Mouse (Mus musculus) heart, adult 2 months (tissue): ENCODE data around the gene Zfp423. TPM values are rescaled to one million over a fixed set of nuclear protein-coding genes. Genes with fewer than 3 reads are reported as not detected.

Source experiments
- DNase-seq, 2 experiments: peaks; one replicate each; pipeline ENCODE4 v3.0.0; 2021
- H3K27ac ChIP-seq: fragments of 200-600 bp; 2 replicates; pipeline ENCODE4 v1.8.1; 2022
- H3K27me3 ChIP-seq: fragments of 200-500 bp; 2 replicates; pipeline ENCODE4 v1.6.1; 2012; ENCODE audit warnings: mild to moderate bottlenecking, low read length, inconsistent platforms, mixed read lengths; ENCODE audit not compliant: control insufficient read depth, insufficient read depth
- H3K36me3 ChIP-seq: fragments of 200-500 bp; 2 replicates; pipeline ENCODE4 v1.6.1; 2012; ENCODE audit warnings: low read length, inconsistent platforms; ENCODE audit not compliant: control insufficient read depth, insufficient read depth
- H3K4me1 ChIP-seq: fragments of 200-500 bp; 2 replicates; pipeline ENCODE4 v1.6.1; 2011; ENCODE audit warnings: low read length; ENCODE audit not compliant: control insufficient read depth, insufficient read depth
- H3K4me3 ChIP-seq: fragments of 200-600 bp; 2 replicates; pipeline ENCODE4 v1.8.1; 2022
- H3K79me2 ChIP-seq: fragments of 200-500 bp; replicated peaks from 2 replicates; pipeline ENCODE4 v1.6.1; 2012; ENCODE audit warnings: mild to moderate bottlenecking, inconsistent platforms, low read length, moderate library complexity, mixed read lengths; ENCODE audit not compliant: control insufficient read depth, insufficient read depth
- H3K9ac ChIP-seq: fragments of 200-500 bp; 2 replicates; pipeline ENCODE4 v1.6.1; 2012; ENCODE audit warnings: low read depth, mild to moderate bottlenecking, control low read depth, inconsistent platforms, low read length, mixed read lengths
- CTCF ChIP-seq: fragments of 200-600 bp; IDR thresholded peaks from 2 replicates; pipeline ENCODE4 v1.8.1; 2022; ENCODE audit warnings: antibody characterized with exemption, mild to moderate bottlenecking, moderate library complexity
- EP300 ChIP-seq: fragments of 200-500 bp; IDR thresholded peaks from 2 replicates; pipeline ENCODE4 v1.6.1; 2011; ENCODE audit warnings: low read depth, low read length, control low read depth; ENCODE audit not compliant: insufficient read depth
- POLR2A ChIP-seq: fragments of 200-500 bp; IDR thresholded peaks from 2 replicates; pipeline ENCODE4 v1.6.1; 2011; ENCODE audit warnings: mild to moderate bottlenecking, low read depth, low read length, control low read depth; ENCODE audit not compliant: insufficient read depth
- WGBS: fragments of 180-500 bp; shearing (Covaris S2); methylation state at CpG from one replicate; pipeline ENCODE4 v1.1.7; 2018; 5-methylcytosine and 5-hydroxymethylcytosine counted together
- intact Hi-C: fragments of 180-260 bp; cut with DNase I; formaldehyde crosslinking; loops from one replicate; pipeline ENCODE4 v1.15.1; 2025
- polyA plus RNA-seq: library from polyadenylated mRNA; depleted of rRNA; stranded (reverse); fragments of >200 nt; gene quantifications from 2 replicates; pipeline ENCODE4 v1.2.3, GENCODE M21; 2012
- total RNA-seq, 2 experiments: library from RNA; stranded (reverse); gene quantifications; 2 replicates each; pipeline ENCODE4 v1.2.3; 2021

The Zfp423 gene
- total and polyA plus RNA-seq, 3 experiments: 4.3 to 5.3 (median 4.8) TPM

DNA sequence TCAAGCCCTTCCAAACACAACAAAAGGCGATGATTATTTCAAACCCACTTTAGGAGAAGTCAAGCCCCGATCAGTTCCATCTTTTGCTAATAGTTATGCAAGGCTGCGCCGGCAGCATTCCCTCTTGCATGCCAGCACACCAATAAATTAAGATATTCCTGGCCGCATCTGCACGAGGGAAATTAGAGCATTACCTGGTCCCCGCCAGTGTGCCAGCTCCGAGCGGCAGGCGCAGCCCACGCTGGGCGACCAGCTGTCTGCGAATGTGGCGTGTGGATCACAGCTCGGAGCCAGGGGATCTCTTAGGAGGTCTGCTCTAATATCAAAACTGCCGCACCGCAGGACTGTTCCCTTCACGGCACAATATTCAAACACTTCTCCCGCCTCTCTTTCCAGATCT, 217.4 kb downstream of the Zfp423 start:
- TF ChIP-seq EP300 (no peak), CTCF (no peak), POLR2A (no peak)
- Histone ChIP-seq H3K9ac (no peak overlapping the region), H3K36me3 (no peaks in the 10 kb centered on the region), H3K27me3 (no peaks in the 10 kb centered on the region), H3K4me3 (no peak overlapping the region), H3K27ac (no peak overlapping the region), H3K4me1 (no peaks in the 10 kb centered on the region), H3K79me2 (no peaks in the 10 kb centered on the region)
- WGBS: 94% methylated on average over 19 of the region's 19 CpGs
- DNase-seq: no peak
- intact Hi-C loops: loop anchor here (10.0 kb wide), 1 partner anchor 147 kb away; no protein-coding TSS in a partner anchor

GRCm38 (mm10) chr8:87740946-87741530, 218.4 kb downstream of the Zfp423 start:
- Histone ChIP-seq H3K4me1 (no peaks in the 10 kb centered on the region), H3K79me2 (no peaks in the 10 kb centered on the region), H3K9ac (no peak overlapping the region), H3K4me3 (no peak overlapping the region), H3K36me3 (no peaks in the 10 kb centered on the region), H3K27me3 (no peaks in the 10 kb centered on the region), H3K27ac (no peak overlapping the region)
- TF ChIP-seq CTCF (no peak), EP300 (no peak), POLR2A (no peak)
- WGBS: 96% methylated on average over 11 of the region's 11 CpGs
- intact Hi-C loops: loop anchor here (10.0 kb wide), 1 partner anchor 146 kb away; no protein-coding TSS in a partner anchor
- DNase-seq: no peak

- Histone ChIP-seq H3K27ac (no peak overlapping the region), H3K4me3 (no peak overlapping the region), H3K79me2 (no peaks in the 10 kb centered on the region), H3K36me3 (no peaks in the 10 kb centered on the region), H3K9ac (no peak overlapping the region), H3K27me3 (no peaks in the 10 kb centered on the region), H3K4me1 (no peaks in the 10 kb centered on the region)
- peak in 1 of 2 experiments; percentile 38 for DNase-seq
- 67% methylated on average over 11 of the region's 11 CpGs for WGBS
- TF ChIP-seq EP300 (no peak), CTCF (no peak), POLR2A (no peak)
- intact Hi-C loops: no loop called here
These were observed 221.5 kb downstream of the Zfp423 start for GRCm38 (mm10) chr8:87737900-87738299.

- WGBS: 61% methylated on average over 4 of the region's 4 CpGs
- Histone ChIP-seq H3K79me2 (no peaks in the 10 kb centered on the region), H3K4me1 (no peaks in the 10 kb centered on the region), H3K27me3 (no peaks in the 10 kb centered on the region), H3K4me3 (no peak overlapping the region), H3K36me3 (no peaks in the 10 kb centered on the region), H3K27ac (no peak overlapping the region), H3K9ac (no peak overlapping the region)
- no peak for DNase-seq
- intact Hi-C loops: no loop called here
- TF ChIP-seq POLR2A (no peak), CTCF (no peak), EP300 (no peak)
These were observed 224.5 kb downstream of the Zfp423 start for GRCm38 (mm10) chr8:87734902-87735301.

DNA sequence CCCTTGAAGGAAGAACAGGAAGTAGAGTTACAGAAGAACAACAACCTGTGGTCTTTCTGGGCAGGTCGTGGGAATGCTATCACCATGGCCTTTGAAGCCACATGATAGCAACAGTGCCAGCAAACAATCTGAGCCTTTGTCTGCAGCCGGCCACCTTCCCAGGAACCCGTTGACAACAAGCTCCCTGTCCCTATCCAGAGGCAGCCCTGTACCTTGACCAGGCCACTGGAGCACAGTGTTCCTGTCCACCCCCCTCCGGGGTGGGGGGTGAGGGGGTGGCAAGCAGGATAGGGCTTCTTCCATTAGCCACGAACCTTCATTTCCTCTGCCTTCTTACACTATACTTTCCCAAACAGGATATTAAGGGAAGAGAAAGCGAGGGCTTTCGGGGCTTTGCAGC, 224.9 kb downstream of the Zfp423 start:
- Histone ChIP-seq H3K27ac (no peak overlapping the region), H3K36me3 (no peaks in the 10 kb centered on the region), H3K4me1 (no peaks in the 10 kb centered on the region), H3K79me2 (no peaks in the 10 kb centered on the region), H3K4me3 (no peak overlapping the region), H3K27me3 (no peaks in the 10 kb centered on the region), H3K9ac (no peak overlapping the region)
- TF ChIP-seq EP300: no peak
- TF ChIP-seq CTCF: no peak
- TF ChIP-seq POLR2A: no peak
- no peak for DNase-seq
- intact Hi-C loops: no loop called here
- WGBS: 36% methylated on average over 7 of the region's 7 CpGs

DNA sequence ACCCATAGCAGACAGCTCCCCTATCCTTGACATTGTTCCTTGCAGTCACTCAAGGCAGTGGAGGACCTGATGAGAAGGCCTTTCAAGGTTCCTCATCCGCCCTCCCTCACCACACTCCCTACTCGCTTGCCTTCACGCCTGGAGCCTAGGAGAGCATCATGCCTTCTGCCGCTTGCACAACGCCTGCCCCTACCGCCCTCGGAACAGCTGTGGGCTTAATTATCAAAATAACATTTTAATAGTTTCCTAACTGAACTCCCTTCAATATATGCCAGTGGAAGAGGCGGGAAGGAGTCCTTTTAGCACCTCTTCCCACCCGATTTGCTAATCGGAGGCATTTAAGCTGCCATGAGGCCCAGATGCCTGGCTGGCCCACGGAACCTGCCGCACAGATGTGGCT, 228.3 kb downstream of the Zfp423 start:
- Histone ChIP-seq H3K4me3 (no peak overlapping the region), H3K79me2 (no peaks in the 10 kb centered on the region), H3K27me3 (no peaks in the 10 kb centered on the region), H3K4me1 (no peaks in the 10 kb centered on the region), H3K36me3 (no peaks in the 10 kb centered on the region), H3K9ac (no peak overlapping the region), H3K27ac (no peak overlapping the region)
- intact Hi-C loops: no loop called here
- TF ChIP-seq POLR2A (no peak), EP300 (no peak), CTCF (no peak)
- 91% methylated on average over 12 of the region's 12 CpGs for WGBS
- no peak for DNase-seq
